Mouse (Mus musculus) heart, postnatal 0 days (tissue): ENCODE measurements at regions not wholly inside any gene's neighbourhood (a gene's known extent, or its start where the extent isn't known, plus 50 kb on each side); places are given as distances from the start of the nearest gene placed in this dataset.

Source experiments
- CTCF ChIP-seq: IDR thresholded peaks from 2 replicates; pipeline ENCODE4 v1.5.1; 2016; ENCODE audit warnings: antibody characterized with exemption, control low read depth, low read depth
- EP300 ChIP-seq: IDR thresholded peaks from 2 replicates; pipeline ENCODE4 v1.6.1; 2016; ENCODE audit warnings: antibody characterized with exemption, low read depth

- TF ChIP-seq CTCF, result no peak
- no peak for TF ChIP-seq EP300
Observed at GRCm38 (mm10) chr8:8182616-8183232, 478.3 kb downstream of the Efnb2 start.
